Mouse (Mus musculus): Measurements from ENCODE around the gene Ceacam1.
"Not testable (repeated sequence)": the region's sequence is repeated elsewhere in the genome, so short reads cannot be mapped to it uniquely, and the experiment has no call there.

Gene Ceacam1

DNA sequence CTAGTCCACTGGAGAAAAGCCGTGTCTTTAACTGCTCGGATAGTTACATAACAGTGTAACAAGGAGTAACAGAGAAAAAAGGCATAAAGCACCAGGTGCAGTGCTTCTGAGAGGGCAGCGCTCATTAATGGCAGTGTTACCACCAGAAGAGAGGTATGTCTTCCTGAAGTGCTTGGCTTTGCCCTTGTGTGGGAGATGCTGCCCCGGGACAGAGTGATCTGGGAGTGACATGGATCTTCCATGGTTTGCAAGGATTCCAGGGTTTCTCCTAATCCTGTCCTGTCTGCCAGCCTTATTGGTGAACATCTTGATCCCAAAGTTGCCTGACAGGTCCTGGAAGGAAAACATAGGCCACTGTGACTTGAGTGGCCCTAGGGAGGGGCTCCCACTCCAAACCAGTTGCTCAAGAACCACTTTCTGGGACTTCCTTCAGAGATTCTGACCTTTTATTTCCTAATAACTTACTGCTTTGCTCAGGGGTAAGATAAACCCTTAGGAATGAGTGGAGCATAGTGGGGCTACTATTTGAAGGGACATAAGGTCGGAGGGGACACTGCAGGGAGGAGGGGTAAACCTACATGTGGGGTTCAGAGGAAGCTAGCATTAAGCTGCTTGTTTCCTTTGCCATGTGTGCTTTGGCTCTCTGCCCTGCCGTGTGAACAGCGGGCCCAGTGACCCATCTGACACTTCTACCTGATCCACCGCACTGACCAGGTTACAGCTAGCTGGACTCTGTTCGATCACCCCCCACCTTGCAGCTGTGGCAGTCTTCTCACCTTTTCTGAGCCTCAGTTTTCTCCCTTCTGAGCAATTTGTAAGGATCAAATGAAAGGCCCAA is 37.2 kb downstream of the Ceacam1 start:
- no peak for DNase-seq (ENCODE audit: low spot score)

DNA sequence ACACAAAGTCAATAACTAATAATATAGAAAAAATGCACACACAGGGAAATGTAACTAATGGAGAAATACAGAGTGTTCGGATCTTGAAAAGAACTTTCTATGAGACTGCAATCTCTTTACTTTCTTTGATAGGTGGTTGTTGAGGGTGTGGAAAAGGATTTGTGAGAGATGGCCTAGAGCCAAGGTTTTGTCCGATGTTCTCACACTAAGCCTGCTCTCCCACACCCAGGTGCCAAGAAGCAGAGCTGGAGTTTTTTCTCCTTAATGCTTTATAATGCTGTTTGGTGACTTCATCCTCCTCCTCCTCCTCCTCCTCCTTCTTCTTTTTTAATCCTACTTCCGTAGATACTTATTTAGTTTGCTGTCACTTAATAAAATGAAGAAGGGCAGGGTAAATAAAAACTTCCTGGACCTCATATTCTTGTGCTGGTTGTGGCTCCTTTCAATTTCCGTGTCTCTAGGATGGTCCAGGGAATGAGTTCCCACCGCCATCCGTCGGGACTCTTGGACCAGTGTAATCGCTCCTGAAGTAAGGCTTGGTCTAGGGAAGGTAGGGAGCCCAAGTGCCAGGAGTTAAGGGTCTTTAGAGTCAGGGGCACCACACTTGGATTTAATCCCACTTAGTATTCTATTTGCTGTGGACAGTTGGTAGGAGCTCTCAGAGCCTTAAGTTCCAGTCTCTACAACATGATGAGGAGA is 38.1 kb downstream of the Ceacam1 start:
- DNase-seq (ENCODE audit: low spot score), result no peak

DNA sequence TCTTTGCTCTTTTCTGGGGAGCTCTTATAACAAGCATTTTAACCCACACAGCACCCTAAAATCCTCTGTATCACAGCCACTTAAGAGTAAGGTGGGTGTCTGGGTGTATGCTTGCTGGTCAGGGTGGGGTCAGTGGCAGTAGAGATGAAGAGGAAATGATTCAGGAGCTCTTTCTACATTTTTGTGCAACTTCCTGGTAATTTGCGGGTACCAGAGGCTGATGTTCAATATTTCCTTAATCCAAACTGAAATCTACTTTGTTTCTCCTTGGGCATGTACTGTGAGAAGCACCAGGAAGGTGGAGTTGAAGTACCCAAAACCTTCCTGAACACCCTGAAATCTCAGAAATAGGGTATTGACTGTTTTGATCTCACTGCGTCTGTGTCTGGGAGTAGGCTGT is 40.7 kb downstream of the Ceacam1 start:
- DNase-seq (ENCODE audit: low spot score), result no peak

DNA sequence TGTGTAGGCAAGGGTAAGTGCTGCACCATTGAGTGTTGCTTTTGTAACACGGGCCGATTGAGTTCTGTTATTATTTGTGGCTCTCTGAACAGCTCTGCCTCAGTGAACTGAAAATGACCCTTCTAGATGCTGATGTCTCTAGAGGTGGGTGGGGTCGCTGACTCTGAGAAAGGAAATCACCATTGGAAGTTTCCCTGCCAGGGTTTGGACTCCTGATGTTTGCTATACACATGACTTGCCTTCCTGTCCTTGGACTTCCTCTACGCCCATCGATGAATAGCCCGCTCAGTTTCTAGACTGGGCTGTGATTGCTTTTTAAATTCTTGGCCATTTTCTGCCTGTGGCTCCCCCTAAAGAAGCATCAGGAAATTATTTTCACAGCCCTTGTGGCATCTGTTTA is 41.2 kb downstream of the Ceacam1 start:
- DNase-seq (ENCODE audit: low spot score), result no peak

DNA sequence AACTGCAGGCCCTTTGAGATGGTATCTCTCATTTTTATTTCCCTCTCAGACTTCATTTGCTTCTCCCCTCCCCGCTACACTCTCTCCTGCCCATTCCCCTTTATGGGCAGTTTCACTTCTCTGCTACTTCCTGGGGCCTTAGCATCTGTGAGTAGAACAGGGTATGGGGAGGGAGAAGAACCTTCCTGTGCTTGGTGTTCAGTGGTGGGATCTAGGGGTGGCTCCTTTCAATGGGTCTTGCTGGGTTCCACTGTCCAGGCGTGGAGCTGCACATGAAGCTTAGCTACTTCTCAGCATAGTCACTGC is 41.9 kb downstream of the Ceacam1 start:
- no peak for DNase-seq (ENCODE audit: low spot score)

DNA sequence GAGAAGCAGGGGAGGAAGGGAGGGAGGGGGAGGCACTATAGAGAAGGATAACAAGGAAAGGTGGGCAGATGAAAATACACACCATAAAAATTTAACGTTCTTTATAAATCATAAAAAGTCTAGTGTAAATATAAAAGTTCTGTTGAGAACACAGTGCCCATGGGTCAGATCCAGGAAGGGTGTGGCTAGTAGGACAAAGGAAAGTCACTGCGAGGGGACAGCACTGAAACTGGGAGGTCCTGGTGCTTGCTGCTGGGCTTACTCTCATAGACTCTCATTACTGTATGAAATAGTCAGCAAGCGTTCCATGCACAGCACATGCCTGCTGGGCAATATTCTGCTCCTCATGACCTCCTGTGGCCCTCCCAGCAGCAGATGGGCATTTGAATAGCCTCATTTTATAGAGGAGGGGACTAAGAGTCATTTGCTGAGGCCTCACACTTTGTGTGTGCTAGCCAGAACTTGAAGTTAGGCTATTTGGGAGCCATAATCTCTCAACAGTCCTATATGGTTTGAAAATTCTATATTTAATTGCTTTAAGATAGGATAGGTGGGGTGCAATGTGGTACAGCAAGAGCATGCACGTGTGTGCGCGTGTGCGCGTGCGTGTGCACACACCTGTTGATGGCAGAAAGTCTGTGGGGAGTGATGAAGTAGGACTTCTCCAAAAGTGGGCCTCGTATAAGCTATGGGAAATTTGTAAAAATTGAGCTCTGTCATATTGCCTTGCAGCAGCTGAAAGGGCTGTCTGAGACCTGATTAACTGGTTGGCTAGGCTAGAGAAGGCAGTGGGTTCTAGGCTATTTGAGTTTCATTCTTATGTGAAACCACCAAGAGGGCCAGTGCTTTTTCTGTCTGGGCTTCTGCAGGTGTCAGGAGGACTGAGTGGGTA is 42.5 kb downstream of the Ceacam1 start:
- DNase-seq (ENCODE audit: low spot score), result no peak

DNA sequence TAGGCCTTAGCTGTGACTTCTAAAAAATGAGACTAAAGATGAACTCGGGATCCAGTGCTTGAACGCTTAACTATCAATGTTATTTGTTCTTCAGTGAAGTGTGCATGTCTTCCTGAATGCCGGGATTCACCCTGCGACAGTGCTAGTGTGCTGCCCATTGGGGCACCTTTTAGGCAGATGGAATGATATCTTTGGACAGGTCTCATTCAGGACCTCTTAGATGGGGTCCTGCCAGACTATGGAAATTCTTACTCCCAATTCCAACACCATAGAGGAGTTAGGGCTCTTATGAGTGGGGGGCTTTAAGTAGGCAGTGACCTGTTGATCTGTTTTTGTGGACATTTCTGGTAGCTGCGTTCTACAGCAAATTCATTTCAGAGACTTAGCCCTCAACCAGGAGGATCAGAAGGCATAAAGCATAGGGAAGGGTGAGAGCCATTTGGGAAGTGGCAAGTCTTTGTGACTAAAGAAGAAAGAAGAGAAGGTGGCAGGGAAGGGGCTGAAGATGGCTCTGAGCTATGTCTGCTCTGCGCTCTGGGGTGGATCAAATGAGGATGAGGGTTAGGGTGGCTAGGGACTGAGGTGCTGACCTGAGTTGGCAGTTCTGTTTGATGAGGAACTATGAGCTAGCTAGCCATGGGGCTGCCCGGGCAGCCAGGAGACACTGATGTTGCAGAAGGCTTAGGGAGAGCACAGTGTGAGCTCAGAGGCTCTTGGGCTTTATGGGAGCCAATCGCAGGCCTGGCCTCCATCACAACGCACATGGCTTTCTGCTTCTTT is 43.4 kb downstream of the Ceacam1 start:
- DNase-seq (ENCODE audit: low spot score), result no peak

DNA sequence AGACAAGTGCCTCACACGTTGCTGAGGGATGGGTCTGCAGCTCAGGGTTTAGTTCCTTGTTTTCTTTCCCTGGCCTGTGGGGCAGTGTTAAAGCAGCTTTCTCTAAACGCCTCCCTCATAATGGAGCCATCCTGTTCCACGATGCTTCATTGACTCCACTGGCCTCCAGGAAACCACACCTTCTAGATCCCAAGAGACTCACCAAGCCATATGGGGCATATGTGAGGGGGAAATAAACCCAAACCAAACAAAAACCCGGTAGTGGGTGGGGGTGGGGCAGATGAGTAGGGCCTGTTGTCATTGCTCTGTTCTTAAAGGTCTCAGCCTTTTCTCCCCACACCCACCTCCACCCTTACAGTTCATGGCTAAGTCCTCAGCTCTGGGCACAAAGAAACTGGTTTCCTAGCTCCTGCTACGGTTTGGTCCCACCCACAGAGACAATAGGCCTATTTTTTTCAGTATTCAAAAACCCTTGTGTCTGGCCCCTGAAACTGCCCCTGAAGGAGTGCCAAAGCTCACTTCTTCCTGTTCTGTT is 44.3 kb downstream of the Ceacam1 start:
- no peak for DNase-seq (ENCODE audit: low spot score)

DNA sequence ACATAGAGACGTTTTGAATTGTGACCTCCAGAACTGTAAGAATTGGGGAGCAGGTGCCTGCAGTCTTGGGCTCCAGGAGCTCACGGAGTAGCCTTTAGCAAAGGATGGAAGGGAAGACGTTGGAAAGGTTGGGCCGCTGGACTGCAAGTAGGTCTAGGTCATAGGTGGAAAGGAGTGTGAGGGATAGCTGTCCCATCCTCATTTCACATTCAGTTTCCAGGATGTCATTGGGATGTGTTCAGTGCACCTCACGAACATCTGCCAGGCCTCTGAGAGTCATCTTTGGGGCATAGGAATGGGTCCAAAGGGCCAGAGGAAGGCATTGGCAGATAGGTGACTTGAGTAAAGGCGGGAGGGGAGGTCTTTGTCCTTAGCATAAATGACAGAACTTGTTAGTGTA is 45.0 kb downstream of the Ceacam1 start:
- DNase-seq (ENCODE audit: low spot score), result no peak

DNA sequence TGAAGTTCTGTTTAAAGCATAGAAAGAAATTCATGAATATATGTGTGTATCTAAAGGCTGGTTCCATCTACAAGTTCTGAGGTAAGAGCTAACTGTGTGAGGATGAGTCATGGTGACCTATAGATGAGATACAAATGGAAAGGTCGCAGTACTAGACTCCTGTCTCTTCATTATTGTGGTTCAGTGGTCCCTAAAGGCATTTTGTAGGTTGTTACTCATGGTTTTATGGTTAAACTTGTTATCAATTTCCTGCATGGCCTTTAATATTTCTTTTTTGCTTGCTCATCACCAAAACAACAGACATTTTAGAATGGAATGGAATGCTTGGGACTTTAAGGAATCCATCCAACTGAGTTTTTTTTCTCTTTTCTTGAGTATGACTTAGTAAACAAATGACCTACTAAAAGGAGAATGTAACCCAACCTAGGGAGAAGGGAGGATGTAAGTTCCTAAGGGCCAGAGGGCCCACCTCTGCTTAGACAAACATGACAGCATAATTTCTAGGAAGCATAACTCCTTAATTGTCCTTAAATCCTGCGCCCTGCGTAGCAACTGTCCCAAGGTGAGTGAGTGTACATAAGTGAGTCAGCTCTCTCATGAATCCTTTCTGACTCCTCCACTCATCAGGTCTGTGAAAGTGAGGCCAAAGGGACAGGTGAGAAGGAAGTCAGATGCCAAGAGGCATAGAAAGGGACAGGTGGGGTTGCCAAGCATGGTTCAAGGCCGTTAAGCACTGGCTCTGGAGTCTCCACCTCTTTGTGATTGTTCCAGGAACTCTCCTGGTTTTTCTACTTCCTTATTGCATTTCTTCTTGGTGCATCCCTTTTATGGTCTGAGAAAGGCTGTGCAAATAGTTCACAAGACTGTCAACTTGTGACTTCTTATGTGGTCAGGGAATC is 47.3 kb downstream of the Ceacam1 start:
- no peak for DNase-seq (ENCODE audit: low spot score)

DNA sequence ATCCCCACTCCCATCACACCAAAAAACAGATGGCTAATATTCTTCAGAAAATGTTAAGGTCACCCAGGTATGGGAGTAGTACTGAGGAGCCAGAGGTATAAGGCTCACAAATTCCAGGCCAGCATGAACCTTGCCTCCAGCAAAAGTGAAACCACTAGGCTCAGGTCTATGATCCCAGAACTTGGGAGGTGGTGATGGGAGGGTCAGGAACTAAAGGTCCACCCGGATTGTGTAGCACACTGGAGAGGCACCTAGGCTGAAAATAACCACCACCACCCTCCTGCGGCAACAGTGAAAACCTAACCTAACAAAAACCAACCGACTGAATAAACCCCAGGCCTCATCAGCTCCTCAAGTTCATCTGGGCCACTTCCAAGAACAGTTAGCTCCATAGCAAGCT is 49.1 kb downstream of the Ceacam1 start:
- no peak for DNase-seq (ENCODE audit: low spot score)

DNA sequence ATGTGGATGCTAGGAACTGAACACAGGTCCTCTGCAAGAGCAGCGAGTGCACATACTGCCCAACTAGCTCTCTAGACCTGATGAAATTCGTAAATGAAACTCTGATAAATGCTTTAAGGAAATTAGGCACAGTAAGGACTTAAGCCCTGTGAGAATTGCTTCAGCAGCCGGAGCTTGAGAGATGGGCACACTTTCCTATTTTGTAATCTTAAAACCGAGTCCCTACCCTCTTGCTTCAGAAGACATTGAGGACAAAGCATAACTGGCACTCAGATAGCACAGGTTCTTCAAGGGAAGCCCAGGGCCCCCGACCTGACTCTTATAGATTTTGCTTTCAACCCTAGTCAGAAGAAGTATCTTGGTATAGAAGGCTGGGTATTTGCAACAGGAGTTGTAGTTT is 50.3 kb downstream of the Ceacam1 start:
- no peak for DNase-seq (ENCODE audit: low spot score)

DNA sequence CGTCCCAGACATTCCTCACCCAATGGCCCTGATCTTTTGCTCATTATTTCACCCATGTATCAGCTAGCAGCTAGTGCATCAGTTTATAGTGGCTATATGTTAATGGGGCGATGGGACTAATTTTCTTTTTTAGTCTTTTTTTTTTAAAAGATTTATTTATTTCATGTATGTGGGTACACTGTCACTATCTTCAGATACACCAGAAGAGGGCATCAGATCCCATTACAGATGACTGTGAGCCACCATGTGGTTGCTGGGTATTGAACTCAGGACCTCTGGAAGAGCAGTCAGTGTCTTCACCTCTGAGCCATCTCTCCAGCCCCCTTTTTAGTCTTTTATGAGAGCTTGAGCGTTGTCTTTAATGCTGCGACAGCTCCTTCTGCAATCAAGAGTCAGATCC is 51.0 kb downstream of the Ceacam1 start:
- not testable (repeated sequence) for DNase-seq (ENCODE audit: low spot score)

DNA sequence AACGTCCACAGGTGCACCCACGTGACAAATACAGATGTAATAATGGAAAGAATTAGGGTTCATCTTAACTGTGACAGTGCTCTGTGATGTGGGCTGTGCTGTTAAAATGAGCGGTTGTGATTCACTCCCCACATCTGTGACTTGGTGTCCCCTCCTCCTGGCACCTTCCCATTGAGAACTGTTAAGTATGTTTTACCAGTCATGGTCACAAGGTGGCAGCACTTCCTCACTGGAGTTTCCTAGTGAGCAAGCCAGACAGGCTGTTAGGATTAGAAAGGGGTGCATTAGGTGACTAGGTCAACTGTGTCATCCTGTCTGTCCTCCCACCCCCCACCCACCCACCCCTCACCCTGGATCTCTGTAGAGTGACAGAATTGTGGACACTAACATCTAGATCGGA is 53.0 kb downstream of the Ceacam1 start:
- peak; percentile 73 for DNase-seq (ENCODE audit: low spot score)

DNA sequence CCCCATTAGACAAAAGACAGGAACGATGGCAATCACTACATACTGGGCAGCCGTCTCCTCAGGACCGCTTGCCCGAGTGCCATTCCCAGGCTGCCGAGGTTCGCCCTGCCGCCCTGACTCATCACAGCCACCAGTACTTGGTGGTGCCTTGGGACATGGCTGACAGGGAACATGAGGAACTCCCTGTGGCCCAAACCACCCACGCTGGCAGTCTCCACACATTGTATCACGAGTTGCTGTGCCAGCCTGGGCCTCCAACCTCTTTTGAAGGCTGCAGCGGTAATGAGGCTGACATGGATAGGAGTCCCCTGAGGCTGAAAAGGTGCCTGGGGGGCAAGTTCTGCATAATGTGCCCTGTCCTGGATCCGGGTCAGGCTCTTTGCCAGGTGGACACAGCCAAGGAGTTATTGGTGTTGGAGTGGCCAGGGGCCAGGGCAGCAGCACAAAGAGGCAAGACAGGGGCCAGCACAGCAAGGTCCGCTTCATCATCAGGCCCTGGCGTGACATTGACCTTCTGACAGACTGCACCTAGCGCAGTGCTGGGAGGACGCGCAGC is 55.0 kb downstream of the Ceacam1 start:
- DNase-seq (ENCODE audit: low spot score), result no peak

DNA sequence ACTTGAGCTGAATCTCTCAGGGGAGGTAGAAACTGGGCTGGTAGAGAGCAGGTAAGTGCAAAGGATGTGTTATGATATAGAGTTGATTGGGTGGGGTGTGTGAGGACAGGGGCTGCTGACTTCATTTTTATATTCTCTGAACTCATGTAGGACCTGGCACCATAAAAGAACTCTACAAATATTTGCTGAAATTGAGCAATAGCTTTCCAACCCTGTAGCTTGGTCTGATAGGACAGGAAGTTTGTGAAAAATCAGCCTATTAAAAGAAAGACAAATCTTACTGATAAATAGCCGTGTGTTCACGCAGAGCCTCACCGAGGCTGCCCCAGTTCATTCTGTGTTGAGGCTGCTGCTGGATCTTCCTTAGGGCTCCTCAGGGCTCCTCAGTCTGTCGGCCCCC is 57.5 kb downstream of the Ceacam1 start:
- DNase-seq (ENCODE audit: low spot score), result no peak

DNA sequence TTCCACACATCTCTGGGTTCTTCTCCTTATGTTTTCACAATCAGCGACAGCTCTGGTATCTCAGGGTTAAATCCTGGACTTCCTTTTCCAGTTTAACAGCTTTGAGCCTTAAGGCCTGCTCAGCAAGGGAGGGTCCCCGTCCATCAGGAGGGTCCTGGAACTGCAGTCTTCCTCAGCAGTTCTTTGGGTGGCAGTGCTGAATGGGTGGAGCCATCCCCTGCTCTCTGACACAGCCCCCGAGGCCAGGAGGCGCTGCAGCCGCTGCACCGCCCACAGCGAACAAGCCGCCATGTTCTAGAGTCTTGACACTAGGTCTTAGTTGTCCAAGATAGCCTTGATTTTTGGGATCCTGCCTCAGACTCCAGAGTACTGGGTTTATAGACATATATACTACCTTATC is 57.9 kb downstream of the Ceacam1 start:
- no peak for DNase-seq (ENCODE audit: low spot score)

DNA sequence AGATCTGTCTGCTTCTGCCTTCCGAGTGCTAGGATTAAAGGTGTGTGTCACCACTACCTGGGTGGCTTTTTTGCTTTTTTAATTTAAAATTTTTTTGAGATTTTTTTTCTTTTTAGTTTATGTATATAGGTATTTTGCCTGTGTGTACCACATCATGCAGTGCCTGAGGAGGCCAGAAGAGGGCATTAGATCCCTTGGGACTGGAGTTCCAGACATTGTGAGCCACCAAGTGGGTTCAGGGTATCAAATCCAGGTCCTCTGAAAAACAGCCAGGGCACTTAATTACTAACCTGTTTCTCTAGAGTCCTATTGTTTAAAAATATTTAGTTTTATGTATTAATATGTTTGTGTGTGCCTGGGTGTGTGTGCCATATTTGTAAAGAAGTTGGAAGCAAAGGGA is 59.8 kb downstream of the Ceacam1 start:
- no peak for DNase-seq (ENCODE audit: low spot score)

DNA sequence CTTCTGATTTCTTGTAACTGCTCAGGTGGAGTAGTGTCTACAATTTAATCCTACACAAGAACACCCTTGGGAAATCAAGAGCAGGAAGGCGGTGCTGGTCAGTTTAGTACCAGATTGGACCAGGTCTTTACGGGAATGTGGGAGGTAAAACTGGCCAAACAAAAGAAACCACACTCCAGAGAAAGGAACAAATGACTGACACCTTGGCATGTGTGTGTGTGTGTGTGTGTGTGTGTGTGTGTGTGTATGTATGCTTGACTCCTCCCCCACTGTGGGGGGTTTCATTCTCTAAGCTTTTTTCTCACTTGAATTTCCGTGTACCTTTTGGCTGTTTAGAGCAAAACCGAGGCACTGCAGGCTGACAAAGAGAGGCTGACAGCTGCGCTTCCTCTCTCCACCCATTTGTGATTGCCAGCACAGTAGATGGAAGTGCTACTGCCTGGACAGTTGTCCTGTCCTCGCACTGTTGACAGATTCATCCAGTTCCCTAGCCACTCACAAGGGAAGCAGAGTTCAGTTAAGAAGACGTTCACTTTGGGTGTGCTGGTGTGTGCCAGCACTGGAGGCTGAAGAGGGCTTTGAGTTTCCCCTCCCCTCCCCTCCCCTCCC is 64.5 kb downstream of the Ceacam1 start, which contains the start of gene Cxcl17:
Gene Cxcl17, minus strand, starts transcription at position 54 of the 609 bp plus-strand sequence.
- DNase-seq (ENCODE audit: low spot score), result no peak

DNA sequence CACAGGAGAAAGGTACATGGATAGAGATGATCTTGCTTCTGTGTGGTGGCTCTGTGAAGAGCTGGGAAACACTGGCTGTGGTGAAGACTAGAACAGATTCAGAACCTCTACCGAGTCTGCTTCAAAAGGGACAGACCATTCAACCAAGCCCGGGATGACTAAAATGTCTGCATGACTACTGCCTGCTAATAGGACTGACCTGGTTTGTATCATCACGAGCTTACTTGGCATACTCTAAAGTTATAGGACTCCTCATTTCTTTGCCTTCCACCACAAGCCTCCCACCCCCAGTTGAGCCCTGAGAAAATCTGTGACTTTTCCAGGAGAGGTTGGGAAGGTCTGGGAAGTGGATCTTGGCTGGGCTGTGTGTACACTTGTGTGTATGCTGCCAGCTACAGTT is 65.5 kb downstream of the Ceacam1 start:
- no peak for DNase-seq (ENCODE audit: low spot score)
